Mouse (Mus musculus): ENCODE results near the gene Ptger1. TPM values are rescaled to one million over a fixed set of nuclear protein-coding genes. Genes with fewer than 3 reads are reported as not detected.

Ptger1 gene
- polyA plus RNA-seq, 1 experiment from 2014 or later: 1.3 TPM

DNA sequence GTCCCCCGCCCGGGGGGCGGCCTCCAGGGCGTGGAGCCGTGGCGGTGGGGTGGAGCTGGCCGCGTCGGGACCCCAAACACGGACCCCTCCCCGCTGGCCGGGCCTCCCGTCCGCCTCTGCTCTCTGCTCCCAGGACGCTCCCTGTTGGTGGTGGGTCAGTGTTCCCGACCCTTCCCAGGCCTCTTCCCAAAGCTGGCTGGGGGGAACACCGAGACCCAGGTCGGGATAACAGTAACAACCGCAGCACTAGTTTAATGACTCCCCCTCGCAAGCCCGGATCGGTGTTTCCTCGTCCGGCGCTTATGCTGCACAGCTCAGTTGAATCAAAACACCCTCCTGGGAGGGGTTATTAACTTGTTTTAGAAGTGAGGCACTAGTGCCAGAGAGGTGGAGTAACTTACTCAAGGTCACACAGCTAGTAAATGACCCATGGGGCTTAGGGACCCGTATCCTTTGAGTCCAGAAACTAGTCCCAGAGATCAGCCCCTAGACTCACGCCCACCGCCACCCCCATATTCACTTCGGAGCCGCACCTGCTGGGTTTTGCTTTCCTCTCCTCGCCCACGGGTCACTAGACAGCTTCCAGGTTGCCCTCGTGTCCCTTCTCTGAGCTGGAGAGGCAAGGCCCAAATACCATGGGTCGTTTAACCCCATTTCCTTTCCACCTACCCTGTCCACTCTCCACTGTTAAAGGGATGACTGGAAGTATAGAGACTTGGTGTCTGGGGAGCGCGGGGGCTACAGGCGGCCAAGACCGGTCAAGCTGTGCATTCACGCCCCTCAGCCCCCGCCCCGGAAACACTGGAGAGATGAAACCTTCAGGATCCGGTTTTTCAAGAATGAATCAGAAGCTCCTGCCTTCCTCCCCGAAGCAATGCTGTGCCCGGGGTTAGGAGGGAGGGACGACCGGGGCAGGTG is 13.5 kb upstream of the Ptger1 start:
- ATAC-seq: peak; percentile 39; the same call in 1 of the 2 replicates

DNA sequence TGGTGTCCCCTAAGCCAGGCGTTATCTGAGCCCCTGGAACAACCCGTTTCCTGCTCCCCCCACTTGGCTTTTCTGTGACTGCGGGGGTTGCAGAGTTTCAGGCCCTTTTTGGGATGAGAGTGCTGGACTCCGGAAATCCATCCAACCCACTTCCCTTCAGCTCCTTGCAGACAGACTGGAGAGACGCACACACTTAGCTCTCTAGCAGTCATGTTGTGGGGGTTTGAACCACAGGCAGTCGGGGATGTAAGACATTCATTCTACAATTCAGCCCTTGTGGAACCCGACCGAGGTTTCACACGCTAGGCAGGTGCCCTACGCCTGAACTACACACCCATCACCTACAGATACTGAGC is 12.8 kb upstream of the Ptger1 start:
- 41% methylated on average over 10 of the region's 10 CpGs for WGBS
- peak overlapping the region; percentile 84 for H3K4me3 ChIP-seq (replicated peaks; ENCODE audit: low read length)
- ATAC-seq: no peak
- peak overlapping the region; percentile 82 for H3K9ac ChIP-seq (replicated peaks; ENCODE audit: low read depth, low read length)
- H3K9me3 ChIP-seq (ENCODE audit: control insufficient read depth, low read length): no peaks in the 10 kb centered on the region
- H3K36me3 ChIP-seq (ENCODE audit: control insufficient read depth, insufficient read depth): no peaks in the 10 kb centered on the region
- H3K27ac ChIP-seq (ENCODE audit: low read length): no peak overlapping the region; the same call in 1 of the 2 replicates
- H3K27me3 ChIP-seq (replicated peaks; ENCODE audit: control insufficient read depth, insufficient read depth, low read length): no peaks in the 10 kb centered on the region
- peaks cover 13% of the 10 kb centered on the region for H3K4me1 ChIP-seq (replicated peaks; ENCODE audit: control insufficient read depth, insufficient read depth, low read length)
- peak overlapping the region; percentile 94 for H3K4me2 ChIP-seq (ENCODE audit: low read length)

More for the DNA sequence above, 13.5 kb upstream of the Ptger1 start:
- WGBS: 1% methylated on average over 39 of the region's 46 CpGs
- peak overlapping the region; percentile 94 for H3K4me2 ChIP-seq (ENCODE audit: low read length)
- H3K4me3 ChIP-seq (replicated peaks; ENCODE audit: low read length): peak overlapping the region; percentile 84
- H3K4me1 ChIP-seq (replicated peaks; ENCODE audit: control insufficient read depth, insufficient read depth, low read length): peaks cover 13% of the 10 kb centered on the region
- no peaks in the 10 kb centered on the region for H3K36me3 ChIP-seq (ENCODE audit: control insufficient read depth, insufficient read depth)
- peak overlapping the region; percentile 82 for H3K9ac ChIP-seq (replicated peaks; ENCODE audit: low read depth, low read length)
- peak overlapping the region; percentile 48; the same call in 1 of the 2 replicates for H3K27ac ChIP-seq (ENCODE audit: low read length)
- no peaks in the 10 kb centered on the region for H3K9me3 ChIP-seq (ENCODE audit: control insufficient read depth, low read length)
- no peaks in the 10 kb centered on the region for H3K27me3 ChIP-seq (replicated peaks; ENCODE audit: control insufficient read depth, insufficient read depth, low read length)

DNA sequence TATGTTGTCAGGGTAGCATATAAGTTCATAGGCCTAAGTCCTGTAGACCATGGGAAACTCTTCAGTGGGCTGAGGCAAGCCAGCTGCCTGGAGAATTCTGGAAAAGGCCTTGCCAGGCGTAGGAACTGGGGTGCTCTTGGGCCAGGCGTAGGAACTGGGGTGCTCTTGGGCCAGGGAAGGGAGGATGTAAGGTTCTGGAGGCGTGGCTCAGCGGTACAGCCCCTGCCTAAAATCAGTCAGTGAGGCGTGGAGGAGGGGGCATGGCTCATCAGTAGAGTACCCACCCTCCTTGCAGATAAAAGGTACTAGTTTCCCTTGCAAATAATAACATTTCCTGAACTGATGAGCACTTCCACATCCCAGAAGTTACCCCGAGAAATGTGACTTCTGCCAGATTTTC is 11.8 kb upstream of the Ptger1 start:
- Histone ChIP-seq H3K4me2 (ENCODE audit: low read length) (no peak overlapping the region), H3K27ac (ENCODE audit: low read length) (no peak overlapping the region), H3K4me1 (replicated peaks; ENCODE audit: control insufficient read depth, insufficient read depth, low read length) (peaks cover 13% of the 10 kb centered on the region), H3K36me3 (ENCODE audit: control insufficient read depth, insufficient read depth) (no peaks in the 10 kb centered on the region), H3K27me3 (replicated peaks; ENCODE audit: control insufficient read depth, insufficient read depth, low read length) (no peaks in the 10 kb centered on the region), H3K9ac (replicated peaks; ENCODE audit: low read depth, low read length) (no peak overlapping the region), H3K4me3 (replicated peaks; ENCODE audit: low read length) (no peak overlapping the region), H3K9me3 (ENCODE audit: control insufficient read depth, low read length) (no peaks in the 10 kb centered on the region)
- 98% methylated on average over 6 of the region's 6 CpGs for WGBS
- ATAC-seq: no peak

GRCm38 (mm10) chr8:83656043-83656442 is 10.4 kb upstream of the Ptger1 start:
- Histone ChIP-seq H3K9ac (replicated peaks; ENCODE audit: low read depth, low read length) (no peak overlapping the region), H3K27ac (ENCODE audit: low read length) (no peak overlapping the region), H3K4me2 (ENCODE audit: low read length) (no peak overlapping the region), H3K36me3 (ENCODE audit: control insufficient read depth, insufficient read depth) (no peaks in the 10 kb centered on the region), H3K4me3 (replicated peaks; ENCODE audit: low read length) (no peak overlapping the region), H3K27me3 (replicated peaks; ENCODE audit: control insufficient read depth, insufficient read depth, low read length) (no peaks in the 10 kb centered on the region), H3K9me3 (ENCODE audit: control insufficient read depth, low read length) (no peaks in the 10 kb centered on the region), H3K4me1 (replicated peaks; ENCODE audit: control insufficient read depth, insufficient read depth, low read length) (peaks cover 25% of the 10 kb centered on the region)
- 93% methylated on average over 9 of the region's 9 CpGs for WGBS
- ATAC-seq: no peak

- Histone ChIP-seq H3K27me3 (replicated peaks; ENCODE audit: control insufficient read depth, insufficient read depth, low read length) (no peaks in the 10 kb centered on the region), H3K27ac (ENCODE audit: low read length) (no peak overlapping the region), H3K36me3 (ENCODE audit: control insufficient read depth, insufficient read depth) (no peaks in the 10 kb centered on the region), H3K4me3 (replicated peaks; ENCODE audit: low read length) (no peak overlapping the region), H3K4me1 (replicated peaks; ENCODE audit: control insufficient read depth, insufficient read depth, low read length) (peaks cover 29% of the 10 kb centered on the region), H3K4me2 (ENCODE audit: low read length) (no peak overlapping the region), H3K9ac (replicated peaks; ENCODE audit: low read depth, low read length) (no peak overlapping the region), H3K9me3 (ENCODE audit: control insufficient read depth, low read length) (no peaks in the 10 kb centered on the region)
- no peak for ATAC-seq
- 88% methylated on average over 13 of the region's 13 CpGs for WGBS
Observed at GRCm38 (mm10) chr8:83656484-83657246, 9.8 kb upstream of the Ptger1 start.

- Histone ChIP-seq H3K36me3 (ENCODE audit: control insufficient read depth, insufficient read depth) (no peaks in the 10 kb centered on the region), H3K4me1 (replicated peaks; ENCODE audit: control insufficient read depth, insufficient read depth, low read length) (peaks cover 24% of the 10 kb centered on the region), H3K27me3 (replicated peaks; ENCODE audit: control insufficient read depth, insufficient read depth, low read length) (no peaks in the 10 kb centered on the region), H3K27ac (ENCODE audit: low read length) (no peak overlapping the region), H3K9ac (replicated peaks; ENCODE audit: low read depth, low read length) (no peak overlapping the region), H3K4me3 (replicated peaks; ENCODE audit: low read length) (no peak overlapping the region), H3K9me3 (ENCODE audit: control insufficient read depth, low read length) (no peaks in the 10 kb centered on the region), H3K4me2 (ENCODE audit: low read length) (peak overlapping the region; percentile 12; the same call in 1 of the 2 replicates)
- peak; percentile 54 for ATAC-seq
- WGBS: 6% methylated on average over 8 of the region's 8 CpGs
Observed at GRCm38 (mm10) chr8:83660545-83660944, 5.9 kb upstream of the Ptger1 start.

- Histone ChIP-seq H3K36me3 (ENCODE audit: control insufficient read depth, insufficient read depth) (no peaks in the 10 kb centered on the region), H3K4me1 (replicated peaks; ENCODE audit: control insufficient read depth, insufficient read depth, low read length) (peaks cover 25% of the 10 kb centered on the region), H3K4me2 (ENCODE audit: low read length) (peak overlapping the region; percentile 12), H3K27ac (ENCODE audit: low read length) (no peak overlapping the region), H3K4me3 (replicated peaks; ENCODE audit: low read length) (no peak overlapping the region), H3K27me3 (replicated peaks; ENCODE audit: control insufficient read depth, insufficient read depth, low read length) (no peaks in the 10 kb centered on the region), H3K9ac (replicated peaks; ENCODE audit: low read depth, low read length) (peak overlapping the region; percentile 28; the same call in 1 of the 2 replicates), H3K9me3 (ENCODE audit: control insufficient read depth, low read length) (no peaks in the 10 kb centered on the region)
- peak; percentile 19 for ATAC-seq
- whole genome bisulfite sequencing: 22% methylated on average over 22 of the region's 22 CpGs
Observed at GRCm38 (mm10) chr8:83660995-83661680, 5.3 kb upstream of the Ptger1 start.

- Histone ChIP-seq H3K27ac (ENCODE audit: low read length) (no peak overlapping the region), H3K9ac (replicated peaks; ENCODE audit: low read depth, low read length) (no peak overlapping the region), H3K27me3 (replicated peaks; ENCODE audit: control insufficient read depth, insufficient read depth, low read length) (no peaks in the 10 kb centered on the region), H3K4me2 (ENCODE audit: low read length) (no peak overlapping the region), H3K4me1 (replicated peaks; ENCODE audit: control insufficient read depth, insufficient read depth, low read length) (peaks cover 35% of the 10 kb centered on the region), H3K4me3 (replicated peaks; ENCODE audit: low read length) (no peak overlapping the region), H3K9me3 (ENCODE audit: control insufficient read depth, low read length) (no peaks in the 10 kb centered on the region), H3K36me3 (ENCODE audit: control insufficient read depth, insufficient read depth) (no peaks in the 10 kb centered on the region)
- ATAC-seq: peak; percentile 11
- WGBS: 11% methylated on average over 4 of the region's 4 CpGs
Observed at GRCm38 (mm10) chr8:83662421-83662826, 4.1 kb upstream of the Ptger1 start.

DNA sequence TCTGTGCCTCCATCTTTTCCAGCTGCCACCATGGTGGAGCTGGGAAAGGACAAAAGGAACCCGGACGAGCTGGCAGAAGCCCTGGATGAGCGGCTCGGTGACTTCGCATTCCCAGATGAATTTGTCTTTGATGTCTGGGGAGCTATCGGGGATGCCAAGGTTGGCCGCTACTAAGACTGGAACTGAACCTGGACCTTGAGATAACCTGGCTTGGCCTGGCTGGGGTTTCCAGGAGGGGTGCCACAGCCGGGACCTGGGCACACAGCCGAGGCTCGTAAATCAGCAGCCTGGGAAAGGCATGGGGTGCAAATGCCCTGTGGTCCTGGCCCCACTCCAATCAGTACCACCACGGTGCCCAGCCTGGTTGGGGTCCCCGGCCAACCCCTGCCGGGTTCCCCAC is 2.4 kb upstream of the Ptger1 start:
- Histone ChIP-seq H3K4me1 (replicated peaks; ENCODE audit: control insufficient read depth, insufficient read depth, low read length) (peaks cover 48% of the 10 kb centered on the region), H3K9me3 (ENCODE audit: control insufficient read depth, low read length) (no peaks in the 10 kb centered on the region), H3K27ac (ENCODE audit: low read length) (no peak overlapping the region), H3K9ac (replicated peaks; ENCODE audit: low read depth, low read length) (no peak overlapping the region), H3K27me3 (replicated peaks; ENCODE audit: control insufficient read depth, insufficient read depth, low read length) (no peaks in the 10 kb centered on the region), H3K4me2 (ENCODE audit: low read length) (no peak overlapping the region), H3K36me3 (ENCODE audit: control insufficient read depth, insufficient read depth) (no peaks in the 10 kb centered on the region), H3K4me3 (replicated peaks; ENCODE audit: low read length) (no peak overlapping the region)
- ATAC-seq: no peak
- 85% methylated on average over 13 of the region's 13 CpGs for WGBS

Data from forebrain, embryonic 16.5 days (tissue).